Mouse (Mus musculus) Patski (cell line): ENCODE measurements at regions not wholly inside any gene's neighbourhood (a gene's known extent, or its start where the extent isn't known, plus 50 kb on each side); places are given as distances from the start of the nearest gene placed in this dataset.

Experiments
- ATAC-seq: fragments of 100-300 bp; one replicate; pipeline ENCODE4 v1.8.0; 2021
- CTCF ChIA-PET: fragments of 350-600 bp; sonication (Branson Sonifier 250); formaldehyde crosslinking; loops from one replicate; lab custom pipeline; 2022; ENCODE audit warnings: inconsistent platforms; lab: Charles Lee
- POLR2A ChIA-PET: fragments of 350-600 bp; sonication (Branson Sonifier 250); formaldehyde crosslinking; loops from one replicate; lab custom pipeline; 2022; ENCODE audit warnings: antibody characterized with exemption, inconsistent platforms; lab: Charles Lee
- DNase-seq: peaks from one replicate; pipeline ENCODE4 v3.0.0-alpha.2; 2011; ENCODE audit warnings: low read depth, low spot score
- H3K27me3 ChIP-seq: fragments of 371-371 bp; one replicate; pipeline ENCODE4 v1.5.1; 2021
- CTCF ChIP-seq: fragments of 100-300 bp; IDR thresholded peaks from one replicate; pipeline ENCODE4 v1.5.1; 2021
- in situ Hi-C: fragments of 300-500 bp; cut with MboI; formaldehyde crosslinking; loops from 3 replicates; pipeline ENCODE4 v1.11.1; 2018; ENCODE audit warnings: low pct_unique_long_range_greater_than_20kb, mixed read lengths

- ChIA-PET CTCF (no interaction called here), POLR2A (no interaction called here)
- no peak for DNase-seq
- H3K27me3 ChIP-seq = no peaks in the 10 kb centered on the region
- in situ Hi-C loops = no loop called here
- no peak for ATAC-seq
- TF ChIP-seq CTCF = no peak
Measured at GRCm38 (mm10) chr4:24415048-24415447, 81.2 kb upstream of the Mms22l start.

- no peak for TF ChIP-seq CTCF
- ChIA-PET CTCF (interaction anchor here (1.7 kb wide), 1 partner anchor 36 kb away, joined by 3 read pairs; no protein-coding TSS in a partner anchor), POLR2A (no interaction called here)
- in situ Hi-C loops = no loop called here
- peaks cover 11% of the 10 kb centered on the region for H3K27me3 ChIP-seq
- DNase-seq (no peak), ATAC-seq (no peak)
Measured at GRCm38 (mm10) chr4:24429092-24429928, 66.9 kb upstream of the Mms22l start.

- DNase-seq (no peak), ATAC-seq (no peak)
- peaks cover 11% of the 10 kb centered on the region for H3K27me3 ChIP-seq
- in situ Hi-C loops = no loop called here
- ChIA-PET CTCF (interaction anchor here (1.7 kb wide), 1 partner anchor 36 kb away, joined by 3 read pairs; no protein-coding TSS in a partner anchor), POLR2A (no interaction called here)
- TF ChIP-seq CTCF = no peak
Measured at GRCm38 (mm10) chr4:24429929-24430752, 66.1 kb upstream of the Mms22l start.

- in situ Hi-C loops = no loop called here
- no peak for ATAC-seq
- ChIA-PET CTCF (no interaction called here), POLR2A (no interaction called here)
- TF ChIP-seq CTCF = no peak
- peaks cover 11% of the 10 kb centered on the region for H3K27me3 ChIP-seq
- DNase-seq = no peak
Measured at GRCm38 (mm10) chr4:24430753-24431072, 65.5 kb upstream of the Mms22l start.

GRCm38 (mm10) chr4:24437258-24437657 lies 59.0 kb upstream of the Mms22l start:
- ATAC-seq = no peak
- no peak for TF ChIP-seq CTCF
- ChIA-PET POLR2A (no interaction called here), CTCF (no interaction called here)
- H3K27me3 ChIP-seq = no peaks in the 10 kb centered on the region
- DNase-seq = no peak
- in situ Hi-C loops = no loop called here
